Mouse (Mus musculus) liver, embryonic 14.5 days (tissue): ENCODE results near the gene Clpp.

Experiments
- CTCF ChIP-seq: IDR thresholded peaks from 2 replicates; pipeline ENCODE4 v1.5.1; 2016; ENCODE audit warnings: antibody characterized with exemption, low read depth, control low read depth
- EP300 ChIP-seq: IDR thresholded peaks from 2 replicates; pipeline ENCODE4 v1.6.1; 2016; ENCODE audit warnings: antibody characterized with exemption, low read depth

GRCm38 (mm10) chr17:56985656-56986055, 4.4 kb upstream of the Clpp start:
- TF ChIP-seq CTCF = no peak
- no peak for TF ChIP-seq EP300
